Mouse (Mus musculus): ENCODE measurements around the gene Arntl.

Arntl gene

DNA sequence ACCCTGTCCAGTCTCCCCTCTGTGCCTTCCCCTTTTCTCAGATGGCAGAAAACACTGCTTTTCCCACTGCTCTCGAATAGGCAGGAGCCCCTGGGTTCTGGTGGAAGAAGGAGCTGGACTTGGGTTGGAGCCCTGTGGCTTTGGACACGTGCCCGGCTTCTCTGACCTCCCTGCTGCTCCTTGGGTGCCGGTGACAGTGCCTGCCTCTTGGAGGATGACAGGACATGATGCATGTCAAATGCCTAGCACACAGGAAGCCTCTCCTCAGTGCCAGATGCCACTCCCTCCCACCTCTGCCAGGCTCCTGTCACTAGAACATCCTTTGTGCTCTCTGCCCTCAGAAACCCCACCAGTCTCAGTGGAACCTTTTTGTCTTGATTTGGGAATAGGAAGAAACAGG, 3.2 kb downstream of the Arntl start:
- DNase-seq: peak; percentile 27 to 35

DNA sequence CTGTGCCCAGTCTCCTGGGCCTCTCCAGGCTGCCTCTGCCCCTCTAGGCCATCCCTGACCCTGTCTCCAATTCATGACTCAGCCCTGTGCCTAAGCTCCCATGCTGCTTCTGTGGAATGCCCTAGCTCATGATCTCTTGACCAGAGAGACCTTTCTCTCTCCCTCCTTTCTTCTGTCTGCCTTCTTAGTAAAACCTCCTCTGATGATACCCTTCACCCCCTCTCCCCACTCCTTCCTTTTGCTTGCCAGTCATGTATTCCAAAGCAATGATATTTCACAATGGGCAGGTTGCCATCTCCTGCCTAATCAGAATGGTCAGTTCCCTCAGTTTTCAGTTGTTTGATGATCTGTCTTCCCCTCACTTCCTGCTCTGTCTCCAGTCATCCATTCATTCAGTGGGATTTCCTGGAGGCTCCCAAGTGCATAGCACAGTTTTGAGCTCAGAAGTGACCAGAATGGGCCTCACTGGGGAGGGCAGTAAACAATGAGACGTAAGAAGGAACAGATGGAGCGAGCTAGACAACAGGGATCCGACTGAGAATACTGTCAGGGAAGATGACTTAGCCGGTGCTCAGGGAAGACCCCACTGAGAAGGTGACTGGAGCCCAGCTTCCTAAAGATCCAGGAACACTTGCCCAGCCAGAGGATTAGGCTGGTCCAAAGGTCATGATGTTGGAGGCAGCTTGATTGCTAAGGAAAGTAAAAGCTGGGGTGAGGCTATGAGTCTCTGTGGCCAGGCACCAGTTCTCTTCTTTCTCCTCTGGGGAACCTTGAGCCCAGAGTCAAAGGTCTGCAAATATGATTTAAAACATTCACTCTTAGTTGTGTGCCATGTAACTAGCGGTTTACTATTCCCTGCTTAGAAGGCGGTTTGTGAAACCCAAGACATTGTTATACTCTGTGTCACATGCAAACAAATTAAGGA, 7.2 kb downstream of the Arntl start:
- no peak for DNase-seq

DNA sequence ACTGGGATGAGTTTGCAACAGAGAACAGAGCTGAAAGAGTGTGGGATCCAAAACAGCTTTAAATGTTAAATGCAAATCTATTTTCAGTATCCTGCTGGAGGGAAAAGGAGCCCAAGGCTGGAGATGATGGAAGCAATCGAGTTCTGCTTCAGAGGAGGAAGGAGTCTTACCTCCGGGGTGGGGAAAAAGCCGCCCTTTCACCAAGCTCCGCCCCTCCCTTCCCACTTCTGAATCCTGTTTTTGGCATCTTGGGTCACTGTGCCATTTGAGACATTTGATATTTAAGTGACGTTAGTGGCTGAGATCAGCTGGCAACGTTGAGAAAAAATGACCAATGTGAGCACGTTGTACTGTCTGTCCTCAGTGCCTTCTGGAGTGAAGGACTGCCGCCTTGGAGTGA, 8.9 kb downstream of the Arntl start:
- no peak for DNase-seq

DNA sequence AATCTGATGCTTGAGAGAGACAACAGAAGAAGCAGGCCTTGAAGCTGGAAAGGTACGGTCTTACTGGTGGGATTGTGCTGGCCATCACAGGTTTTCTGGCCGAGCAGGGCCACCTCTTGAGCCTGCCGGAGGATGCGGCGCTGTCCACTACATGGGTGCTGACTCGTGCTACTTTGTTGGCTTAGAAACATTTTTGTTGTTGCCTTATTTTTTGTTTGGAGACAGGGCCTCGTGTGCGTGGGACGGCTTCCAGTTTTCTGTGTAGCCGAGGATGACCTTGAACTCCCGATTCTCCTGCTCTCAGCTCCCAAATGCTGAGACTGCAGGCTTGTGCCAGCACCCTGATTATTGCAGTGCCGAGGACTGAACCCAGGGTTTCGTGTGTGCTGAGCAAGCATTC, 12.2 kb downstream of the Arntl start:
- no peak for DNase-seq

DNA sequence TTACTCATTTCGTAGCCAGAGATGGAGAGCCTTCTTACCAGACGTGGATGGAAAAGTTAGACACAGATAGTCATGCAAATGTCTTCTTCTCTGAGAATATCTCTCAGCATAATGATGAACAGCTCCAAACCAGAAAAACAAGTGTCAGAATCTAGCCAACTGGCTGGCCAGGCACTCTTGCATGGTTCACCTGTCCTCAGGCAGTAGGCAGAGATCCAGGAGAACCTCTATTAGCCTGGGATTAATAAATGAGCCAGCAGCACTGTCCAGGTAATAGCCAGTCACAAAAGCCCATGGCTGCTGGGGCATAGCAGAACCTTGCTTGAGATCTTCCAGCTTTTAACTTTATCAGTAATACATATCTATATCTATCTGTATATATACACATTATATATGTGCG, 12.6 kb downstream of the Arntl start:
- no peak for DNase-seq

DNA sequence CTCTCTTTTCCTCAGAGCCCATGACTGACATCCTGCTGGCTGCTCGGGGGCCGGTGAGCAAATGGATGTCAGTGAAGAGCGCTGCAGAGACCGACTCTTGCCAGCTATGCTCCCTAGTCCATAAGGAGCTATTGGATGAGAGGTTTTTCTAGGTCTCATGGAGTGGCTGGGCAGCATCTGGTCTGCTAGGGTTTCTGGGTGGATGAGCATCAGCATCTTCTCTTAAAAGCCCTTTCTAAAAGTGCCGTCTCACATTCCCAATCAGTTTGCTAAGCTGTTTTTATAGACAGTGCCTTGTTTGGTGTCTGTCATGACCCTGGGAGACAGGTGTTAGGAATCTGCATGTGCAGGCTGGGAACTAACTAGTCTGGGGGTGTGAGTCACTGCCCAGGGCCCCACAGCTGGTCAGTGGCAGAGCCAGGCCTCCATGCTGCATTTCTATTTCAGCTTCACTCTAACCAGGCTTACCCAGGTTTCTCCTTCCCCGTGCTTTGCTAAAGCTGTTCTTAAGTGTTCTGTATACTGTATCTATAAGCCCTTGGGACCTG, 13.5 kb downstream of the Arntl start:
- DNase-seq: no peak

DNA sequence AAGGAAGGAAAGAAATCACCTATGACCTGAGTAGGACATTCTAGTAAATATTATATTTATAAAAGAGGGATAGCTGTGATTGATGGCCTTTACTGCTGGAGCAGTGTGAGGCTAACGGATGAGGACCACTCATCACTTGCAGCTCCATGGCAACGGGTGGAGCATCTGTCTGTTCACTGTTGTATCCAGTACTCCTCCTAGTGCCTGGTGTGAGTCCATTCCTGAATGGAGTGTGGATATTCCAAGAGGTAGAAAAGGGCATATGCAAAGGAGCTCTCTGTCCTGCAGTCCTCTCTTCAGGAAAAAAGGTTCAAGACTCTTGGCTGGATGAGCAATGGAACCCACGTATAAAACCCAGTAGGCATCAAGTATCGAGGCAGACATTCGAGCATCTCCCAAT, 15.6 kb downstream of the Arntl start:
- no peak for DNase-seq

DNA sequence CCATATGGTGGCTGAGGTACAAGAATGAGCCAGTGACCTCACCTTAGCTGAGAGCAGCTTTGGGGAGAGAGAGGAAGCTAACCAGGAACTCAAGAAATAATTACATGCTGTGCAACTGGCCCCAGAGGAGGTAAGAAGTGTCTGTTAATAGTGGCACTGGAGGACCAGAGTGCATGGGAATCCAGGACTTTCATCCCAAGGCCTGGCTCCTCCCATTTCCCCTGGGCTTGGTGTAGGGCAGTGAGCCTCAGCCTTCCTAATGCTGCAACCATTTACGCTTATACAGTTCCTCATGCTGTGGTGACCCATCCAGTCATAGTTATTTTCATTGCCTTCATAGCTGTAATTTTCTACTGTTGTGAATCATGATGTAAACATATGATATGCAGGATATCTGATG, 17.4 kb downstream of the Arntl start:
- no peak for DNase-seq

DNA sequence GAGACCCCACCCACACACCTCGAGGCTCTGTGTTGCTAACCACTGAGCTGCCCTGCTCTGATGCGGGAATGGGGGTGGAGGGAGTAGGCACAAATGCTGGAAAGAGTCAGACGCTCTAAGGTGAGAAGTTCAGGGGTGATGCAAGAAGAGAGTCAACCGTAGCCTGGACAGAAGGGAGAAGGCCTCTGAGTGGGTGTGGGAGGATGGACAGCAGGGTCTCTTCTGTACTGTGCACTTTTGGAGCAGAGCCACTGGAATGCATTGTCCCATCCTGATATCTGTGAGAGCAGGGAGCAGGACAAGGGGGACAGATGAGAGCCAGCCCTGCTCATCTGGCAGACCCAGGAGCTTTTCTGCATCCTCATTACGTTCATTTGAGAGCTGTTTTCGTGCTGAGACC, 21.2 kb downstream of the Arntl start:
- DNase-seq: no peak

DNA sequence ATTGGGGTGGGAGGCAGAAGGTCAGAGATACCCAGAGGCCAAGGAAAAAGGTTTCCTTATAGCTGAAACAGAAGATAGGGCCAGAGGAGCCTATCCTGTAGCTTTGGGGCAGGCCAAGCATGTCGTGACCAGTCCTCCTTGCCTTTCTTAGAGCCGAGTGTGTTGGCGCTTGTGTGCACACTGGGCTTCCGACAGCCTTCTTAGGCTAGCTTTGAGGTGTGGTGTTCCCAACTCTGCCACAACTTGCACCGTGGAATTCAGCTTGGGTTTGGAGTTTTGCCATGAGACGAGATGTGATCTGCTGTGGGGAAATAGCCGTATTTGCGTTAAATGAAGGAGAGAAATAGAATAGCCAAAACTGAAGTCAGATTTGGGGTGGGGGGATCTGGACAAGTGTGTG, 28.9 kb downstream of the Arntl start:
- no peak for DNase-seq

DNA sequence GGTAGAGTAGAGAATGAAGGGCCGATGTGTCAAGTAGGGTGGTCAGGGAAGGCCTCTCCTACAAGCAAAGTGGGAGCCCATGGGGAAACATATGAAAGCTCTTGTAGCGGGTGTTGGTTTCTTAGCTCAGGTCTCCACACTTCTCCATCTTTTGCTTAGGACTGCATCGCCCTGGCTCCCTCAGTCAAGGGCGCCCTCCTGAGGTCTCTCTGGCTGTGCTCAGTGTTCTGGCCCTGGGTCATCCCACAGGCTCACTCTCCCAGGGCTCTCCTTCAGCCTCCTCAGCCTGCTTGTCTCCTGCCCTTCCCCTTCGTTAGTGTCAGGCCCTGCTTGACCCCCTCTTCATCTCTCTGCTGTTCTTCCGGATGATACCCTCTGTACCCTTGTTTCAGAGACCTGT, 31.1 kb downstream of the Arntl start:
- no peak for DNase-seq

DNA sequence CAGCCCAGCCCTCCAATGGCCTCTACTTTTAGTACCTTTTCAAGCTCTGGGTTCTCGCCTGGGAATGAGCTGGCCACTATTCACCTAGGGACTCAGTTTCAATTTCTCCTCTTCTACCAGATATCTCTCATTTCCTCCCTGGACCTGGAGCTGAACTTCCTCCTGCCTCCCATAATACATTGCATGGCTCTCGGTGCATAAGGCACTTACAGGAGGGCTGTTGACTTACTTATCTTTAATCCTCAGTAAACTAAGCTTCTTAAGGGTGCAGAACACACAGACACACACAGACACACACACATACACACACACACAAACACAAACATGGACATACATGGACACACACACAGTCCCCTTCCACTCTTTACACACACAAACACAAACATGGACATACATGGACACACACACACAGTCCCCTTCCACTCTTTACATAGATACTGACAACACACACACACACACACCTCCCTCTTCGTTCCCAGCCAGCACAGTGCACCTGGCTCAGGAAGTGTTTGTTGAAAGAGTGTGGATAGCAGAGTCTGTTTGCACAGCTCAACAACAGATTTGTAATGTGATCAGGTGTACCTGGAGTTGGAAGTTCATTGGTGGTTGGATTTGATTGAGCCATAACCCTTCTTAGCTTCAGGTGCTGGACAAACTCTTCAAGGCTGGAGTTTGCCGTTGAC, 32.3 kb downstream of the Arntl start:
- DNase-seq: no peak

DNA sequence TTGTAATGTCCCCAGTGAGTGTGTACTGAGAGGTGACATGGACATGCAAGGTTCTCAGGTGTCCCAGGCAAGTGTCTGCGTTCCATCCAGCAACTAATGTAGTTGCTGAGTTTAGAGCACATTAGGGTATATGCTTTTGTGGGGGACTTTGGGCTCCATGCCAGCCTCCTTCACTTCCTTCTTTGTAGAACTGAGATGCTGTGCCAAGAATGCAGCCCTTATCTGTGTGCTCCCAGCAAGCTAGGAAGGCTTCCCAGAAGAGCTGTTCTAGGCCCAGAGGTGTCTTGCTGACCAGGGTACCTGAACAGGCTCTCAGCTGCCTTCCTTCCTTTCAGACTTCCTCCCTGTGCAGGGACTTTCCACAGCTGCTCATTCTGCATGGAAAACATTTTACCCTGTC, 33.2 kb downstream of the Arntl start:
- DNase-seq: no peak

DNA sequence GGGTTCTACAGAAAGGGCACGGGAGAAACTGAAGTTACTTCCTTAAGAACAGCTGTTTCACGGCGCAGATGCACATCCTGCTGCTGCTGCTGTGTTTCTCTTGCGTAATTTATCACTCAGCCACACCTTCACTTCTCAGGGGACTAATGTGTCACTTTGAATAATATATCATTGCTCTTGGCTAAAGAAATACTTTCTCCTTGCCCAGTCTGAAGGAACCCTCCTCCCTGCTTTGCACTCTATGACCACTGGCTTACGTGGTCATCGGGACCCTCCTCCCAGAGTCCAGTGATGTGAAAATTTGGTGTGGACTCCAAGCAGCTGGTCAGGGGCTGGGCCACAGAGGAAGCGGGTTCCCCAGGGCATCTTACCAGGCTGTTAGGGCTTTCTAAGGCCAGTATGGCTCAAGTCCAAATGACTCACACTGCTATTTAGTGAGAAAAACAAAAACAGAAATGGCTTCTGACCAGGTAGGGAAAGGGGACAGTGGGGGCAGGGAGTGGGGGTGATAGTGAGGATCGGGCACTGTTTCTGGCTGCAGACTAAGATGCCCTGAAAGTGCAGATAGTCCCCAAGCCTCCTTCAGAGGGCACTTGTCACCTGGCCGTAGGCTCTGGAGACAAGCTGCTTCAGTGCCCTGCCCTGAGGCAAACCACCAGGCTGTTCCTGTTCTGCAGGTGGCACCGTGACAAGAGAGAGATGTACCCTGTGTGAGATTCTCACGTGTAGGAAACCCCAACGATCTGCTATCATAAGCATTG, 34.8 kb downstream of the Arntl start:
- no peak for DNase-seq

DNA sequence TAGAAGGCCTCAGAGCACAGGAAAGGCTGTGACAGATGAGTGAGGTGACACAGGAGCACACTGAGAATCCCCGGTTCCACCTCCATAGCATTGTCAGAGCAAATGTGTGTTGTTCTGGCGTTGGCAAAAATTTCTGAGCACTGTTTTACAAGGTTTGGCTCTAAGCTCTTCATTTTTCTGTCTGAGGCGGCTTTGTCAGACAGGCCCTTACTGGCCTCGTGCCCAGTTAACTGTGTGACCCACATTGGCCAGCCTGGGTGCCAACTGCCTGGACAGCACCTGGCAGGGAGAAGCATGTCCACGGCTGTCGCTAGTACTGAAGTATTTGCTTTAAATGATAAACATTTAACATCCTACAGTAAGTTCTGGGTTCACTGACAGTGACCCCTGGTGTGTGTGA, 35.4 kb downstream of the Arntl start:
- no peak for DNase-seq

DNA sequence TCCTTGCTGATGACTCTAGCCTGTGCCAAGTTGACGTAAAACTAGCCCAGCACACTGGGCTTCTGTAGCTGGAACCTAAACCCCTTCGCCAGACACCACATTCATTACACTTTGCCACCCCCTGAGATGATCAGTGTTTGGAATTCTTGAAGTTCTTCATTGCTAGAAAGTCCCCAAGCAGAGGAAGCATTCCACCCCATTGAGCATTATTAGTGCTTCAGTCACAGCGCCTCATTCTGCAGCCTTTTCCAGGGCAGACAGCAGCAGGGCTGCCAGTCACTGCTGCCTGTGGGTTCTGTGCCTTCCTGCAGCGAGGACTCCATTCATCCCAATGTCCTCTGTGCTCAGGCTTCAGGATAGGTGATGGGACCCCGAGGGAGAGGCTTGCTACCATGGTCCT, 37.9 kb downstream of the Arntl start:
- no peak for DNase-seq

DNA sequence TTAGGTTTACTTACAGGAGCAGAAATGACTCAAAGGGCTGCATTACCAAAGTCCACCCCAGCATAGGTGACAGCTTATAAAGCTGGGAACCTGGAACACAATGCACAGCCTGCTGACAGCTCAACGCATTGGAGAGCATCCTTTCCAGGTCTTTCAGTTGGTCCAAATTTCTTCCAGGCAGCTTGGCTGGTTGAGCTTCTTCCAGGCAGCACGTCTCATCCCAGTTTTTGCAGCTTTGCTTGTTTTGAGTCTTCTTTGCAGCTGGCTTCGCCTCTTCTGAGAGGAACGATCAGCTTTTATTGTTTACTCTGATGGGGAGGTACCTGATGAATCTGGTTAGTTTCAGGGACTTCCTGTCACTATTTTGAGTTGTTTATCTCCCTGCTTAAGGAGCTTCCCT, 39.2 kb downstream of the Arntl start:
- no peak for DNase-seq

DNA sequence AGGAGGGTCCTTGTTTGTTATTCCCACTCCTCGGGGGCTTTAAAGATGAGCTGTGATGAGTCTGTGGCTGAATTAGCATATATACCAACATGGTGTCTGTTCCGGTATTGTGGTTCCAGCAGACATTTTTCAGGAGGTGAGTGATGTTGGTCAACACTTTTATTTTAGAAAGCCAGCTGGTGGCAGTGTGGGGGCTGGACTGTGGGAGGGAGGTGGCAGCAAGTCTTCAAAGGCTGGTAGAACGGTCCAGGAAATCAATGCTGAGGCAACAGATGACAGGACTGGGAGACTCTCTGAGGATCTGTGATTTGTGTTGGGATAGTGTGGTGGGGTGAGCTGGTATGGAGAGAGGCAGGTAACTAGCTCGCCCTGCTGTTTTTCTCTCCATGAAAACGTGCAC, 39.9 kb downstream of the Arntl start:
- DNase-seq: no peak

DNA sequence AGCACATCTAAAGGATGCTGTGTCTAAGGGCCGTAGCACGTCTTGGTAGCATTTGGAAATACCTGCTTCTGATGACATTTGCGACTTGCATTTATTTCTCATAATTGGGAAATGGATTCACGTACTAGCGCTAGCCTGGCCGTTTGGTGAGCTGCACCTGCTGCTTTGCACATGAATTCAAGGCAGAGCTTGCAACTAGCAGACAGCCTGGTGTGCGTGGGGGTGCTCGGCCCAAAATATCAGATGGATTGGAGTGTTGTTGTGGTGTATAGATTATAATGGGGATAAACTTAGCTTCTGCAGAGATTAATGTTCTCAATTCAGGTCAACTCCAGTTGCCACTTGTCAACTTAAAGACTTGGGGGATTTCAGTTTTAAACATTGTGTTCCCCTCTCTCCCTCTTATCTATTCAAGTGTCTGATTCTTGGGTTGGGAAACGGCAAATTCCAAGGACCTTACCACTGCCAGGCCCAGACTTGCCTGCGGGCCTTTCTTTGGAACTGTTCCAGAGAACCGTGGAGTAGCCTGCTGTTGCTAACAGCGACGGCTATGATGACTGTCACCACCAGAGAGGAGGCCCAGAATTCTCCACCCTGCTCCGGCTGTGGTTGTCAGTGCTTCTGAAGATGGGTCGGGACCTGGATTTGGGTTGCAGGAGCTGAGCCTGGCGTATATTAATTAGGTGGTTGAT, 42.0 kb downstream of the Arntl start:
- no peak for DNase-seq

DNA sequence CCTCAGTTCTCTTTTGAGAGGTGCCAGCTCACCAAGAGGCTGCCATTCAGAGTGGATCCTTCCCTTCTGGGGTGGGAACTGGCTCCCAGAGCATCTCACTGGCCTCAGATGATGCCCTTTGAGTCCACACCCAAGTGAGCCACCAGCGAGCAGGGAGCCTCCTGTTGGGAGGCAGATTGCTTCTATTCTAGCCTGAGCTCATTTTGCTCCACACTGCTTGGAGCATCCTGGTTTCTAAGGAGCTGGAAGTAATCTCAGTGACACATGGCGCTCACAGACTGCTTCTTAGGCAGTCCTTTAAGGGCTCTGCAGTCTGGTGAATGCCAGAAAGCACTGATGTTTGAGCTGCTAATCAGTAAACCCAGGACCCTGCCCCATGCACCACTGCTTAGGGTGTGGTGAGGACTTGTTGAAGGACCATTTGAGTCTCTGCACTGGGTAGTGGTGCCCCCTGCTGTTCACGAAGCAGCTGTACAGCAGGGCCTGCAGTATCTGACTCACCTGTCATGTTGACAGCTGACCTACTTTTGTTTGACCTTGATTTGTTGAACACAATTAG, 43.2 kb downstream of the Arntl start:
- DNase-seq: peak in 1 of 2 experiments; percentile 49

DNA sequence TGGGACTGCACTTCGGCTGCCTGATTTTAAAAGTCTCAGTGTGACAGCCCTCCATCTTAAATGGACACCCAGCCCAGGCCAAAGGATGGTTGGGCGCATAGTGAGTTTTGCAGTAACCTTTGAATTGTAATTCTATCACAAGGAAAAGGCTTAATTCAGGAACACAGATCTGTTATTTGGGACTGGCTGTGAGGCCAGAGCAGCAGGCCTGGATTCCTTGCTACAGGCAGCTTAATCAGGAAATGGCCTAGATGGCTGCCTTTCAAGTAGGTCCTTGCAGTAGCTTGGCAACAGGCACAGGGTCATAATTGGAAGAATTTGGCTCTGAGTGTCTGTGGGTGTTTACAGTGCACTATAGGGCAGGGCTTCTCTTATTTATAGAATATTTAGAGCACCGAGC, 43.7 kb downstream of the Arntl start:
- no peak for DNase-seq

DNA sequence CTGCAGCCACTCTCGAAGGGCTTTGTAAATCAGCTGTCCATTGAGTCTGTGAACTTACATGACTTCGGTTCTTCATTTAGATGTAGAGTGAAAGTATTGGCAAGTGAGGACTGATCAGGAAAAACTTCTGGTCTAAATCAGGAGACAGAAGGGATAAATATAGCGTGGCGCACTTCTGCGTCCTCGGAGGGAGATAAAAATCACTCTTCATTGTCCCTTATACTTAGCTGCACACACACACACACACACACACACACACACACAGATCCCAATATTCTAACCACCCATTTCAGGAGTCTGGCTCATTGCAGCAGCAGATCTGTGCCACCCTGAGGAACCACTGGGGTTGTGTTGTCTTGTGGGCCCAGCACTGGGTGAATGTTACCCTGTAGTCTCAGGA, 44.3 kb downstream of the Arntl start:
- DNase-seq: no peak
